Comparison of ENCODE assay signal across 14 mouse cellular contexts in the genomic region with DNA sequence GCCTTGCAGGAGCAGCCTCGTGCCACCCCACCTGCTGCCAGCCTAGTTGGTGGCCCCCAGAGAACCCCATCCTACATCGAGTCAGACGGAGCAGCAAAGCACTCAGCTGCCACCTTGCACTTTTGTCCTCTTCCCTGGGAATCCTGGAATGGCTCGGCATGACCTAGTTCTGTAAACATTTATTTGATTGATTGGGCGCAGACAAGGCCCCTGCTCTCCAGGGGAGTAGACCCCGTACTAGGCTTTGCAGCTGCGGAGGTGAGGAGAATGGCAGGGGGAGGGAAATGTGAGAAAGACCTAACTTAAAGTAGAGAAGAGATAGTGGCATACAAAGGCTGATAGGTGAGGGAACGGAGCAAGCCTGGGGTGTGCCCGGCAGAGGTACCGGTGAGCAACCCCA. TPM values are rescaled to one million over a fixed set of nuclear protein-coding genes. Genes with fewer than 3 reads are reported as not detected.
DNase-seq lines count a peak whose midpoint lies in the region; ATAC-seq lines count a peak whose summit lies in the region.
"Had no signal": no experiment of that assay in that cellular context is flagged by ENCODE, and none has a peak within 500 bp of the region (broad histone marks: within the 10 kb centered on the region; RNA-seq: fewer than 3 reads in every experiment).

No protein-coding gene starts in this region.

- H3K36me3 ChIP-seq in hindbrain, embryonic 10.5 days: no peaks in the 10 kb centered on the region
- H3K36me3 ChIP-seq in hindbrain, embryonic 16.5 days (ENCODE audit: control insufficient read depth, insufficient read depth, low read length): no peaks in the 10 kb centered on the region
- no peaks in the 10 kb centered on the region for H3K36me3 ChIP-seq in neural tube, embryonic 15.5 days
- H3K36me3 ChIP-seq in liver, embryonic 11.5 days (ENCODE audit: control insufficient read depth, insufficient read depth, low read length): no peaks in the 10 kb centered on the region

- DNase-seq in hindbrain, embryonic 10.5 days (ENCODE audit: low spot score): peak; percentile 10
- peak; percentile 62 for DNase-seq in neural tube, embryonic 10.5 days (ENCODE audit: extremely low spot score, low spot score)
- peak; percentile 56 for DNase-seq in liver, embryonic 11.5 days (ENCODE audit: low spot score)
- no peak for DNase-seq in spleen, postnatal 36 days (ENCODE audit: low spot score in 2 of 2)
- no peak for DNase-seq in right cerebral cortex, adult 2 months (ENCODE audit: low spot score in 2 of 2)
- DNase-seq in right cerebral cortex, postnatal 4 days: no peak
- DNase-seq: B cell, adult 2 months; heart, adult 18-20 months; kidney, adult 18-20 months; thymus, postnatal 25 days had no signal

- no peak overlapping the region for H3K9ac ChIP-seq in hindbrain, embryonic 16.5 days (ENCODE audit: low read depth, low read length)
- no peak overlapping the region for H3K9ac ChIP-seq in neural tube, embryonic 15.5 days (replicated peaks)
- no peak overlapping the region for H3K9ac ChIP-seq in liver, embryonic 11.5 days (ENCODE audit: low read depth, low read length)

- H3K4me3 ChIP-seq in hindbrain, embryonic 10.5 days: no peak overlapping the region
- H3K4me3 ChIP-seq in hindbrain, embryonic 16.5 days (ENCODE audit: low read length): no peak overlapping the region
- no peak overlapping the region for H3K4me3 ChIP-seq in neural tube, embryonic 15.5 days (replicated peaks)
- no peak overlapping the region for H3K4me3 ChIP-seq in liver, embryonic 11.5 days (ENCODE audit: low read depth, low read length)
- H3K4me3 ChIP-seq: megakaryocyte, embryonic 14.5 days had no signal

- no peaks in the 10 kb centered on the region for H3K9me3 ChIP-seq in hindbrain, embryonic 10.5 days
- no peaks in the 10 kb centered on the region for H3K9me3 ChIP-seq in hindbrain, embryonic 16.5 days (ENCODE audit: control insufficient read depth, low read length)
- no peaks in the 10 kb centered on the region for H3K9me3 ChIP-seq in neural tube, embryonic 15.5 days (replicated peaks)
- no peaks in the 10 kb centered on the region for H3K9me3 ChIP-seq in liver, embryonic 11.5 days (ENCODE audit: control insufficient read depth, low read length)
- H3K9me3 ChIP-seq: megakaryocyte, embryonic 14.5 days had no signal

- H3K4me2 ChIP-seq in hindbrain, embryonic 16.5 days (ENCODE audit: low read length): no peak overlapping the region
- H3K4me2 ChIP-seq in neural tube, embryonic 15.5 days: no peak overlapping the region
- H3K4me2 ChIP-seq in liver, embryonic 11.5 days: no peak overlapping the region

- no peaks in the 10 kb centered on the region for H3K27me3 ChIP-seq in hindbrain, embryonic 10.5 days (ENCODE audit: insufficient read depth, poor library complexity, severe bottlenecking)
- no peaks in the 10 kb centered on the region for H3K27me3 ChIP-seq in hindbrain, embryonic 16.5 days (replicated peaks; ENCODE audit: control insufficient read depth, insufficient read depth, low read length)
- no peaks in the 10 kb centered on the region for H3K27me3 ChIP-seq in neural tube, embryonic 15.5 days (replicated peaks)
- H3K27me3 ChIP-seq in liver, embryonic 11.5 days (replicated peaks; ENCODE audit: control insufficient read depth, insufficient read depth, low read length): no peaks in the 10 kb centered on the region; the same call in 1 of the 2 replicates

- WGBS in hindbrain, embryonic 10.5 days: 35% methylated on average over 10 of the region's 10 CpGs
- 24% methylated on average over 10 of the region's 10 CpGs for WGBS in hindbrain, embryonic 16.5 days
- 24% methylated on average over 10 of the region's 10 CpGs for WGBS in neural tube, embryonic 15.5 days
- 27% methylated on average over 10 of the region's 10 CpGs for WGBS in liver, embryonic 11.5 days

- no peak overlapping the region for H3K27ac ChIP-seq in hindbrain, embryonic 10.5 days
- H3K27ac ChIP-seq in hindbrain, embryonic 16.5 days (ENCODE audit: low read depth, low read length): no peak overlapping the region
- H3K27ac ChIP-seq in neural tube, embryonic 15.5 days (replicated peaks): no peak overlapping the region
- no peak overlapping the region for H3K27ac ChIP-seq in liver, embryonic 11.5 days (ENCODE audit: low read depth, low read length)

- peaks cover 7% of the 10 kb centered on the region; the same call in 1 of the 2 replicates for H3K4me1 ChIP-seq in hindbrain, embryonic 10.5 days (replicated peaks)
- peaks cover 5% of the 10 kb centered on the region; the same call in 1 of the 2 replicates for H3K4me1 ChIP-seq in hindbrain, embryonic 16.5 days (ENCODE audit: control insufficient read depth, insufficient read depth, low read depth, low read length)
- peaks cover 10% of the 10 kb centered on the region for H3K4me1 ChIP-seq in neural tube, embryonic 15.5 days
- no peaks in the 10 kb centered on the region for H3K4me1 ChIP-seq in liver, embryonic 11.5 days (replicated peaks; ENCODE audit: control insufficient read depth, insufficient read depth, low read length)
- H3K4me1 ChIP-seq: megakaryocyte, embryonic 14.5 days had no signal

- ATAC-seq in hindbrain, embryonic 16.5 days: no peak
- no peak for ATAC-seq in neural tube, embryonic 15.5 days (ENCODE audit: low FRiP score)
- no peak for ATAC-seq in liver, embryonic 11.5 days (replicated peaks; ENCODE audit: low FRiP score)

RNA-seq across cellular contexts. Expression of gene Tbc1d21, which starts 23.8 kb away (rescaled TPM):
- polyA plus RNA-seq in hindbrain, embryonic 10.5 days (2016; fragmentation: Nextera tagmentation; extraction: Ambion mirVana): not detected in 2 replicates
- polyA plus RNA-seq in hindbrain, embryonic 16.5 days (2015; fragmentation: Nextera tagmentation; extraction: Ambion mirVana): not detected in 2 replicates
- polyA plus RNA-seq in neural tube, embryonic 15.5 days (2015; fragmentation: Nextera tagmentation; extraction: Ambion mirVana): not detected in 2 replicates
- not detected in 2 replicates for polyA plus RNA-seq in liver, embryonic 11.5 days (2014; fragmentation: Nextera tagmentation; extraction: Ambion mirVana)
- polyA plus RNA-seq: liver, embryonic 16.5 days had no signal

RNA-seq across cellular contexts. Expression of gene Loxl1, which starts 33.5 kb away (rescaled TPM):
- 9.9 and 14.5 TPM in 2 replicates for polyA plus RNA-seq in hindbrain, embryonic 10.5 days (2016; fragmentation: Nextera tagmentation; extraction: Ambion mirVana)
- 7.4 and 10.2 TPM in 2 replicates for polyA plus RNA-seq in hindbrain, embryonic 16.5 days (2015; fragmentation: Nextera tagmentation; extraction: Ambion mirVana)
- polyA plus RNA-seq in neural tube, embryonic 15.5 days (2015; fragmentation: Nextera tagmentation; extraction: Ambion mirVana): 10.2 and 12.1 TPM in 2 replicates
- 9.6 and 11.0 TPM in 2 replicates for polyA plus RNA-seq in liver, embryonic 11.5 days (2014; fragmentation: Nextera tagmentation; extraction: Ambion mirVana)

Comparison
In these comparisons a context has a peak if more than half of its experiments do, and no peak if none do; other contexts are left out.
1. DNase-seq: peak in hindbrain, embryonic 10.5 days (single experiment), neural tube, embryonic 10.5 days (single experiment) and liver, embryonic 11.5 days (single experiment); none in spleen, postnatal 36 days (0 of 2), right cerebral cortex, adult 2 months (0 of 2) and right cerebral cortex, postnatal 4 days (single experiment).